Mouse (Mus musculus) stomach, postnatal 0 days (tissue): Measurements from ENCODE around the gene Fam169b. TPM values are rescaled to one million over a fixed set of nuclear protein-coding genes. Genes with fewer than 3 reads are reported as not detected.

Experiments used
- ATAC-seq: fragments of 200-750 bp; cut with Nextera tagmentation; 2 replicates; pipeline ENCODE4 v1.8.0; 2017; ENCODE audit not compliant: low FRiP score, low TSS enrichment
- DNase-seq: peaks from one replicate; pipeline ENCODE4 v3.0.0-alpha.2; 2016; ENCODE audit warnings: low spot score
- H3K27ac ChIP-seq: fragments of 300-500 bp; sonication (generic); replicated peaks from 2 replicates; pipeline ENCODE4 v1.5.1; 2014; ENCODE audit warnings: mild to moderate bottlenecking, control low read depth
- H3K27me3 ChIP-seq: fragments of 300-500 bp; sonication (generic); 2 replicates; pipeline ENCODE4 v1.6.1; 2014; ENCODE audit warnings: low read length; ENCODE audit not compliant: control insufficient read depth, insufficient read depth
- H3K36me3 ChIP-seq: fragments of 300-500 bp; sonication (generic); 2 replicates; pipeline ENCODE4 v1.6.1; 2014; ENCODE audit warnings: low read length, mixed read lengths; ENCODE audit not compliant: control insufficient read depth, insufficient read depth
- H3K4me1 ChIP-seq: fragments of 300-500 bp; sonication (generic); replicated peaks from 2 replicates; pipeline ENCODE4 v1.6.1; 2014; ENCODE audit warnings: antibody characterized with exemption; ENCODE audit not compliant: control insufficient read depth, insufficient read depth
- H3K4me2 ChIP-seq: fragments of 300-500 bp; sonication (generic); replicated peaks from 2 replicates; pipeline ENCODE4 v1.6.1; 2014; ENCODE audit warnings: low read depth, mild to moderate bottlenecking, control low read depth, moderate library complexity
- H3K4me3 ChIP-seq: fragments of 300-500 bp; sonication (generic); 2 replicates; pipeline ENCODE4 v1.5.1; 2014; ENCODE audit warnings: low read depth, low read length, control low read depth
- H3K9ac ChIP-seq: fragments of 300-500 bp; sonication (generic); 2 replicates; pipeline ENCODE4 v1.6.1; 2014; ENCODE audit warnings: mild to moderate bottlenecking, low read length, control low read depth, mixed read lengths
- H3K9me3 ChIP-seq: fragments of 300-500 bp; sonication (generic); 2 replicates; pipeline ENCODE4 v1.6.1; 2016; ENCODE audit warnings: low read length; ENCODE audit not compliant: control insufficient read depth
- CTCF ChIP-seq: IDR thresholded peaks from 2 replicates; pipeline ENCODE4 v1.5.1; 2016; ENCODE audit warnings: antibody characterized with exemption, low read depth, mild to moderate bottlenecking, moderate library complexity
- EP300 ChIP-seq: optimal IDR thresholded peaks from 2 replicates; pipeline ENCODE3; 2016; ENCODE audit warnings: antibody characterized with exemption
- WGBS: fragments of 180-500 bp; shearing (Covaris S2); extraction: QIAGEN DNeasy Blood & Tissue Kit; methylation state at CpG from one replicate; pipeline ENCODE4 v1.1.7; 2014; 5-methylcytosine and 5-hydroxymethylcytosine counted together
- polyA plus RNA-seq: library from polyadenylated mRNA; unstranded; fragments of >200 nt; fragmentation: Nextera tagmentation; extraction: Ambion mirVana; gene quantifications from 2 replicates; pipeline ENCODE4 v1.2.1, GENCODE M21; 2015

Gene Fam169b
- polyA plus RNA-seq, 1 experiment from 2014 or later, result 0.24 TPM

DNA sequence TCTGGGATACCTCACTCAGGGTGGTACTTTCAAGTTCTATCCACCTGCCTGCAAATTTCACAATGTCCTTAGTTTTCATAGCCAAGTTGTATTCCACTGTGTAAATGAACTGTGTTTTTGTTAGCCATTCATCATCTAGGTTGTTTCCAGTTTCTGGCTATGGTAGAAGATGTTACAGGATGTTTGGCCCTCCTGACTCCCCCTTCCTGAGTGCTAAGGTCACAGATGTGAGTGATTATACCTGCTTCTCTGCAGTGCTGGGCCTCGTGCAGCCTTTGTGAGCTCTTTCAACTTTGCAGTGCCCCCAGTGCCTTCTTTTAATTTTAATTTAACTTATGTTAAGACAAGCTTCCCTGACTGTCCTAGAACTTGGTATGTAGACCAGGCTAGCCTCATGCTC lies 18.0 kb downstream of the Fam169b start:
- 66% methylated on average over 1 of the region's 1 CpGs for WGBS
- Histone ChIP-seq H3K27me3 (no peaks in the 10 kb centered on the region), H3K4me3 (no peak overlapping the region), H3K4me2 (no peak overlapping the region), H3K4me1 (no peaks in the 10 kb centered on the region; the same call in 1 of the 2 replicates), H3K9ac (no peak overlapping the region), H3K36me3 (no peaks in the 10 kb centered on the region), H3K9me3 (no peaks in the 10 kb centered on the region), H3K27ac (no peak overlapping the region)
- TF ChIP-seq EP300, result no peak
- TF ChIP-seq CTCF, result no peak
- ATAC-seq, result no peak
- DNase-seq, result no peak

GRCm38 (mm10) chr7:68293997-68294789 lies 20.6 kb downstream of the Fam169b start:
- Histone ChIP-seq H3K4me1 (no peaks in the 10 kb centered on the region; the same call in 1 of the 2 replicates), H3K27me3 (no peaks in the 10 kb centered on the region), H3K27ac (no peak overlapping the region), H3K36me3 (no peaks in the 10 kb centered on the region), H3K4me2 (peak overlapping the region; percentile 5; the same call in 1 of the 2 replicates), H3K4me3 (no peak overlapping the region), H3K9ac (no peak overlapping the region), H3K9me3 (no peaks in the 10 kb centered on the region)
- no peak; the same call in 1 of the 2 replicates for ATAC-seq
- TF ChIP-seq CTCF (no peak), EP300 (no peak)
- WGBS, result 26% methylated on average over 16 of the region's 16 CpGs
- DNase-seq, result no peak

- H3K36me3 ChIP-seq, result no peaks in the 10 kb centered on the region
- no peak overlapping the region for H3K9ac ChIP-seq
- no peak overlapping the region for H3K27ac ChIP-seq
- no peaks in the 10 kb centered on the region for H3K9me3 ChIP-seq
- DNase-seq (no peak), ATAC-seq (no peak)
- no peak overlapping the region for H3K4me3 ChIP-seq
- H3K27me3 ChIP-seq, result no peaks in the 10 kb centered on the region
- TF ChIP-seq EP300 (no peak), CTCF (no peak)
- no peaks in the 10 kb centered on the region; the same call in 1 of the 2 replicates for H3K4me1 ChIP-seq
- 87% methylated on average over 5 of the region's 5 CpGs for WGBS
- H3K4me2 ChIP-seq, result no peak overlapping the region
Measured at GRCm38 (mm10) chr7:68296487-68296886, 22.8 kb downstream of the Fam169b start.

- no peaks in the 10 kb centered on the region for H3K27me3 ChIP-seq
- H3K4me1 ChIP-seq, result no peaks in the 10 kb centered on the region; the same call in 1 of the 2 replicates
- no peak overlapping the region for H3K4me2 ChIP-seq
- TF ChIP-seq EP300 (no peak), CTCF (no peak)
- no peak overlapping the region for H3K4me3 ChIP-seq
- no peaks in the 10 kb centered on the region for H3K36me3 ChIP-seq
- H3K27ac ChIP-seq, result no peak overlapping the region
- ATAC-seq (no peak), DNase-seq (no peak)
- 78% methylated on average over 13 of the region's 13 CpGs for WGBS
- H3K9ac ChIP-seq, result no peak overlapping the region
- H3K9me3 ChIP-seq, result no peaks in the 10 kb centered on the region
Measured at GRCm38 (mm10) chr7:68298381-68299076, 24.9 kb downstream of the Fam169b start.

GRCm38 (mm10) chr7:68301160-68301559 lies 27.5 kb downstream of the Fam169b start:
- ATAC-seq (no peak), DNase-seq (no peak)
- TF ChIP-seq EP300 (no peak), CTCF (no peak)
- Histone ChIP-seq H3K27me3 (no peaks in the 10 kb centered on the region), H3K9me3 (no peaks in the 10 kb centered on the region), H3K27ac (no peak overlapping the region), H3K36me3 (no peaks in the 10 kb centered on the region), H3K4me2 (no peak overlapping the region), H3K9ac (no peak overlapping the region), H3K4me1 (no peaks in the 10 kb centered on the region), H3K4me3 (no peak overlapping the region)
- WGBS, result 68% methylated on average over 7 of the region's 7 CpGs
